Mouse (Mus musculus) heart, postnatal 0 days (tissue): ENCODE measurements around the gene Exoc3l.

Experiments used
- CTCF ChIP-seq: IDR thresholded peaks from 2 replicates; pipeline ENCODE4 v1.5.1; 2016; ENCODE audit warnings: antibody characterized with exemption, control low read depth, low read depth
- EP300 ChIP-seq: IDR thresholded peaks from 2 replicates; pipeline ENCODE4 v1.6.1; 2016; ENCODE audit warnings: antibody characterized with exemption, low read depth

DNA sequence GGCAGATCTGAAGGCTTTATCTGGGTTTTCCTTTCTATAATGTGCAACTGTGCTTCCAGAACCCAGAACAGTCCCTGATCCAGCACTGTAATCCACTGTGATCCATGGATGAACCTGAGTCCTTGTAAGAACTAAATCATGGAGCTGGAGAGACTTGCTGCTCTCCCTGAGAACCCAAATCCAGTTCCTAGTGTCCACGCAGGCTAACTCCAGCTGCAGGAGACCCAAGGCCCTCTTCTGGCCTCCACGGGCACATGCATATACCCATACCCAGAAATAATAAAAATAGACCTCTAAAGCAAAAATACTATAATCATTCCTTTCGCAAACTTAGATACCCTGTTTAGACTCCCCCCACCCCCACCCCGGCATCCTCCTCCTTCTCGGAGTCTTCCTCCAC is 7.7 kb downstream of the Exoc3l start:
- no peak for TF ChIP-seq EP300
- TF ChIP-seq CTCF: peak; percentile 1
